Mouse (Mus musculus) sigmoid colon, adult 10 weeks (tissue): Measurements from ENCODE around the gene Gm5152. TPM values are rescaled to one million over a fixed set of nuclear protein-coding genes. Genes with fewer than 3 reads are reported as not detected.

ENCODE experiments used
- polyA plus RNA-seq: library from polyadenylated mRNA; stranded (reverse); fragments of 350-450 nt; fragmentation: Illumina TruSeq; extraction: RNeasy Lipid Tissue Mini Kit (QIAGEN cat#74804); gene quantifications from one replicate; pipeline ENCODE4 v1.2.3, GENCODE M21; 2014; ENCODE audit warnings: low read depth, low replicate concordance

The Gm5152 gene
- polyA plus RNA-seq: not detected

DNA sequence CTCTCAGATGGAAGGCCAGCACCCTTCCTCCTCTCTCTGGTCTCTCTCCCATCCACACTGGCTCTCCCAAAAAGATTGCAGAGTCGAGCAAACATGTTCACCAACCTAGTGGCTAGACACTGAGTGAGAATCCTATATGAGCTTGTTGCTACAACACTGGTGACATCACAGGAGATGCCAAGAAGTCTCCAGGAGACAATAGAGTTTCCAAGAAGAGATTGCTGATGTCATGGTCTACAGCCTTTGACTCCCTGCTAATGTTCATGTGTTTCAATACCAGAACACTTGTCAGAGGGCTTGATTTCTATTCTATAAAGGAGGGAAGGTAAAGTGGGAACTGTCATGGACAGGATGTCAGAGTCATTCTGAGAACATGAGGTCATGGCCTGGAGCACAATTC lies at the start of gene Gm5152:
Gm5152 (minus strand) TSS at position 101 of the 400 bp plus-strand sequence.

